Mouse (Mus musculus): ENCODE data around the gene Rnf40. TPM values are rescaled to one million over a fixed set of nuclear protein-coding genes. Genes with fewer than 3 reads are reported as not detected.
A peak's percentile ranks its signal among the peaks of the same experiment; 100 is the strongest.

Rnf40 gene
- polyA plus RNA-seq (2015; fragmentation: Nextera tagmentation; extraction: Ambion mirVana) = 32.4 and 35.3 TPM in 2 replicates

GRCm38 (mm10) chr7:127588011-127588871 lies at the start of gene Rnf40, which contains the start of gene Ccdc189:
Rnf40 (plus strand) TSS chr7:127588767.
Ccdc189 (minus strand) TSS chr7:127588595.
- H3K27ac ChIP-seq = peak within 1 kb of the TSS; percentile 72
- H3K4me1 ChIP-seq (replicated peaks; ENCODE audit: insufficient read depth, low read length) = peaks cover 5% of the 10 kb centered on the region; the same call in 1 of the 2 replicates
- peak within 1 kb of the TSS; percentile 82 for H3K4me3 ChIP-seq (replicated peaks; ENCODE audit: low read depth, low read length)
- H3K9ac ChIP-seq (ENCODE audit: low read depth, low read length) = peak within 1 kb of the TSS; percentile 82
- WGBS = under 1% methylated on average over 50 of the region's 50 CpGs
- H3K36me3 ChIP-seq (ENCODE audit: insufficient read depth, low read length) = peaks cover 36% of the 10 kb centered on the region
- TF ChIP-seq CTCF (IDR thresholded peaks at IDR 0.05; ENCODE audit: low read depth) = peak; percentile 2; the same call in 1 of the 2 replicates
- ATAC-seq (replicated peaks; ENCODE audit: low FRiP score, low read depth) (peak; percentile 97), DNase-seq (ENCODE audit: low spot score) (peak; percentile 100)
- peak within 1 kb of the TSS; percentile 85 for H3K4me2 ChIP-seq (ENCODE audit: low read length)
- no peaks in the 10 kb centered on the region for H3K27me3 ChIP-seq (ENCODE audit: insufficient read depth, low read length)
- no peaks in the 10 kb centered on the region for H3K9me3 ChIP-seq (replicated peaks; ENCODE audit: low read length)

GRCm38 (mm10) chr7:127541671-127542070 lies 46.9 kb upstream of the Rnf40 start:
- H3K4me3 ChIP-seq (replicated peaks; ENCODE audit: low read depth, low read length) = no peak overlapping the region
- H3K4me2 ChIP-seq (ENCODE audit: low read length) = no peak overlapping the region
- H3K27me3 ChIP-seq (ENCODE audit: insufficient read depth, low read length) = no peaks in the 10 kb centered on the region
- DNase-seq (ENCODE audit: low spot score) (no peak), ATAC-seq (replicated peaks; ENCODE audit: low FRiP score, low read depth) (no peak)
- no peak for TF ChIP-seq CTCF (IDR thresholded peaks at IDR 0.05; ENCODE audit: low read depth)
- WGBS = 90% methylated on average over 3 of the region's 3 CpGs
- H3K4me1 ChIP-seq (replicated peaks; ENCODE audit: insufficient read depth, low read length) = no peaks in the 10 kb centered on the region
- no peak overlapping the region for H3K27ac ChIP-seq
- H3K36me3 ChIP-seq (ENCODE audit: insufficient read depth, low read length) = peaks cover 68% of the 10 kb centered on the region
- no peaks in the 10 kb centered on the region for H3K9me3 ChIP-seq (replicated peaks; ENCODE audit: low read length)
- H3K9ac ChIP-seq (ENCODE audit: low read depth, low read length) = no peak overlapping the region

- Histone ChIP-seq H3K4me1 (replicated peaks; ENCODE audit: insufficient read depth, low read length) (no peaks in the 10 kb centered on the region), H3K4me2 (ENCODE audit: low read length) (no peak overlapping the region), H3K36me3 (ENCODE audit: insufficient read depth, low read length) (peaks cover 48% of the 10 kb centered on the region), H3K27ac (no peak overlapping the region), H3K9me3 (replicated peaks; ENCODE audit: low read length) (no peaks in the 10 kb centered on the region), H3K27me3 (ENCODE audit: insufficient read depth, low read length) (no peaks in the 10 kb centered on the region), H3K9ac (ENCODE audit: low read depth, low read length) (no peak overlapping the region), H3K4me3 (replicated peaks; ENCODE audit: low read depth, low read length) (no peak overlapping the region)
- DNase-seq (ENCODE audit: low spot score) (no peak), ATAC-seq (replicated peaks; ENCODE audit: low FRiP score, low read depth) (no peak)
- WGBS = 90% methylated on average over 15 of the region's 15 CpGs
- no peak for TF ChIP-seq CTCF (IDR thresholded peaks at IDR 0.05; ENCODE audit: low read depth)
These were observed 39.3 kb upstream of the Rnf40 start for GRCm38 (mm10) chr7:127549116-127549835.

- Histone ChIP-seq H3K27ac (no peak overlapping the region), H3K4me2 (ENCODE audit: low read length) (no peak overlapping the region), H3K4me3 (replicated peaks; ENCODE audit: low read depth, low read length) (no peak overlapping the region), H3K9ac (ENCODE audit: low read depth, low read length) (no peak overlapping the region), H3K9me3 (replicated peaks; ENCODE audit: low read length) (no peaks in the 10 kb centered on the region), H3K4me1 (replicated peaks; ENCODE audit: insufficient read depth, low read length) (no peaks in the 10 kb centered on the region), H3K27me3 (ENCODE audit: insufficient read depth, low read length) (no peaks in the 10 kb centered on the region), H3K36me3 (ENCODE audit: insufficient read depth, low read length) (peaks cover 63% of the 10 kb centered on the region)
- 95% methylated on average over 8 of the region's 8 CpGs for WGBS
- no peak for TF ChIP-seq CTCF (IDR thresholded peaks at IDR 0.05; ENCODE audit: low read depth)
- no peak for DNase-seq (ENCODE audit: low spot score)
- ATAC-seq (replicated peaks; ENCODE audit: low FRiP score, low read depth) = no peak
These were observed 37.0 kb upstream of the Rnf40 start for GRCm38 (mm10) chr7:127551558-127551957.

- Histone ChIP-seq H3K27me3 (ENCODE audit: insufficient read depth, low read length) (no peaks in the 10 kb centered on the region), H3K27ac (no peak overlapping the region), H3K9me3 (replicated peaks; ENCODE audit: low read length) (no peaks in the 10 kb centered on the region), H3K4me2 (ENCODE audit: low read length) (no peak overlapping the region), H3K4me3 (replicated peaks; ENCODE audit: low read depth, low read length) (no peak overlapping the region), H3K4me1 (replicated peaks; ENCODE audit: insufficient read depth, low read length) (no peaks in the 10 kb centered on the region), H3K36me3 (ENCODE audit: insufficient read depth, low read length) (peaks cover 54% of the 10 kb centered on the region), H3K9ac (ENCODE audit: low read depth, low read length) (no peak overlapping the region)
- TF ChIP-seq CTCF (IDR thresholded peaks at IDR 0.05; ENCODE audit: low read depth) = no peak
- no peak for DNase-seq (ENCODE audit: low spot score)
- 93% methylated on average over 11 of the region's 11 CpGs for WGBS
- ATAC-seq (replicated peaks; ENCODE audit: low FRiP score, low read depth) = no peak
These were observed 28.0 kb upstream of the Rnf40 start for GRCm38 (mm10) chr7:127560580-127560979.

GRCm38 (mm10) chr7:127561340-127561858 lies 27.2 kb upstream of the Rnf40 start, which contains the start of gene Tmem265:
Tmem265 (plus strand) TSS chr7:127561390.
- DNase-seq (ENCODE audit: low spot score) (no peak), ATAC-seq (replicated peaks; ENCODE audit: low FRiP score, low read depth) (no peak)
- TF ChIP-seq CTCF (IDR thresholded peaks at IDR 0.05; ENCODE audit: low read depth) = no peak
- no peak within 1 kb of the TSS for H3K9ac ChIP-seq (ENCODE audit: low read depth, low read length)
- H3K27me3 ChIP-seq (ENCODE audit: insufficient read depth, low read length) = no peaks in the 10 kb centered on the region
- H3K9me3 ChIP-seq (replicated peaks; ENCODE audit: low read length) = no peaks in the 10 kb centered on the region
- no peaks in the 10 kb centered on the region for H3K4me1 ChIP-seq (replicated peaks; ENCODE audit: insufficient read depth, low read length)
- no peak within 1 kb of the TSS for H3K4me3 ChIP-seq (replicated peaks; ENCODE audit: low read depth, low read length)
- H3K36me3 ChIP-seq (ENCODE audit: insufficient read depth, low read length) = peaks cover 54% of the 10 kb centered on the region
- WGBS = 83% methylated on average over 5 of the region's 5 CpGs
- no peak within 1 kb of the TSS for H3K4me2 ChIP-seq (ENCODE audit: low read length)
- H3K27ac ChIP-seq = no peak within 1 kb of the TSS

Measured in kidney, postnatal 0 days (tissue).